Mouse (Mus musculus) MEL (cell line): ENCODE results near the gene Rpl13a. TPM values are rescaled to one million over a fixed set of nuclear protein-coding genes. Genes with fewer than 3 reads are reported as not detected.
A peak's percentile ranks its signal among the peaks of the same experiment; 100 is the strongest.
"Not testable (repeated sequence)": the region's sequence is repeated elsewhere in the genome, so short reads cannot be mapped to it uniquely, and the experiment has no call there.

Source experiments
- DNase-seq: peaks from one replicate; pipeline ENCODE4 v3.0.0; 2011; ENCODE audit warnings: low read depth, low spot score
- H3K27ac ChIP-seq: 2 replicates; pipeline ENCODE4 v1.5.1; 2012; ENCODE audit warnings: low read depth, mild to moderate bottlenecking, control low read depth, low read length, moderate library complexity; ENCODE audit not compliant: control insufficient read depth
- H3K27me3 ChIP-seq, 2 experiments: fragments of 150-350 bp in 1 of 2; sonication (generic) in 1 of 2; 2 replicates each; pipeline ENCODE4 v1.6.1; 2012; ENCODE audit warnings: low read length in 2 of 2, mild to moderate bottlenecking in 2 of 2, improper control_type of control experiment in 1 of 2, moderate library complexity in 1 of 2; ENCODE audit not compliant: insufficient read depth in 2 of 2, control insufficient read depth in 1 of 2
- H3K36me3 ChIP-seq, 2 experiments: 2 replicates each; pipeline ENCODE4 v1.6.1; 2012 to 2014; ENCODE audit warnings: low read length in 2 of 2, improper control_type of control experiment in 1 of 2, inconsistent platforms in 1 of 2, mild to moderate bottlenecking in 1 of 2; ENCODE audit not compliant: insufficient read depth in 2 of 2, control insufficient read depth in 1 of 2
- H3K4me1 ChIP-seq, 2 experiments: fragments of 150-350 bp in 1 of 2; sonication (generic) in 1 of 2; 2 replicates each; pipeline ENCODE4 v1.6.1; 2012; ENCODE audit warnings: low read length in 2 of 2, improper control_type of control experiment in 1 of 2, mild to moderate bottlenecking in 1 of 2; ENCODE audit not compliant: insufficient read depth in 2 of 2, control insufficient read depth in 1 of 2
- H3K4me3 ChIP-seq, 2 experiments: fragments of 150-350 bp in 1 of 2; sonication (generic) in 1 of 2; 2 replicates each; pipeline ENCODE4 v1.5.1; 2012; ENCODE audit warnings: low read depth in 2 of 2, low read length in 2 of 2, mild to moderate bottlenecking in 2 of 2, moderate library complexity in 2 of 2, control low read depth in 1 of 2, improper control_type of control experiment in 1 of 2; ENCODE audit not compliant: control insufficient read depth in 1 of 2, insufficient read depth in 1 of 2
- H3K79me2 ChIP-seq: 2 replicates; pipeline ENCODE4 v1.6.1; 2012; ENCODE audit warnings: mild to moderate bottlenecking, low read length, moderate library complexity; ENCODE audit not compliant: control insufficient read depth, poor library complexity, insufficient read depth
- H3K9ac ChIP-seq: 2 replicates; pipeline ENCODE4 v1.6.1; 2012; ENCODE audit warnings: low read depth, mild to moderate bottlenecking, control low read depth, low read length, moderate library complexity; ENCODE audit not compliant: control insufficient read depth, poor library complexity, severe bottlenecking
- H3K9me3 ChIP-seq: fragments of 150-350 bp; sonication (generic); replicated peaks from 2 replicates; pipeline ENCODE4 v1.6.1; 2012; ENCODE audit warnings: mild to moderate bottlenecking, low read length, improper control_type of control experiment, moderate library complexity; ENCODE audit not compliant: insufficient read depth
- CTCF ChIP-seq, 3 experiments: IDR thresholded peaks in 2 of 3; conservative IDR thresholded peaks in 1 of 3; 2 replicates each; pipeline ENCODE4 v1.5.1; 2011 to 2012; ENCODE audit warnings: low read length in 3 of 3, low read depth in 2 of 3, mild to moderate bottlenecking in 2 of 3, improper control_type of control experiment in 1 of 3, inconsistent platforms in 1 of 3, mixed read lengths in 1 of 3, moderate library complexity in 1 of 3; ENCODE audit not compliant: control insufficient read depth in 1 of 3, insufficient read depth in 1 of 3, poor library complexity in 1 of 3, severe bottlenecking in 1 of 3
- E2F4 ChIP-seq: IDR thresholded peaks from 2 replicates; pipeline ENCODE4 v1.6.1; 2011; ENCODE audit warnings: low read depth, low read length, improper control_type of control experiment, borderline replicate concordance
- ELF1 ChIP-seq: IDR thresholded peaks from 2 replicates; pipeline ENCODE4 v1.6.1; 2014; ENCODE audit warnings: low read depth, mild to moderate bottlenecking, inconsistent platforms, low read length, improper control_type of control experiment, moderate library complexity
- GATA1 ChIP-seq: IDR thresholded peaks from 2 replicates; pipeline ENCODE4 v1.6.1; 2011; ENCODE audit warnings: low read depth, low read length, improper control_type of control experiment
- MEF2A ChIP-seq: IDR thresholded peaks from 2 replicates; pipeline ENCODE4 v1.6.1; 2014; ENCODE audit warnings: low read depth, mild to moderate bottlenecking, inconsistent platforms, low read length, improper control_type of control experiment; ENCODE audit not compliant: poor library complexity, insufficient replicate concordance, severe bottlenecking; ENCODE audit errors: extremely low read depth
- MYC ChIP-seq: IDR thresholded peaks from 2 replicates; pipeline ENCODE4 v1.6.1; 2011; ENCODE audit warnings: low read depth, mild to moderate bottlenecking, low read length, improper control_type of control experiment, moderate library complexity
- NELFE ChIP-seq: IDR thresholded peaks from 2 replicates; pipeline ENCODE4 v1.6.1; 2011; ENCODE audit warnings: low read depth, low read length, improper control_type of control experiment
- POLR2A ChIP-seq, 2 experiments: IDR thresholded peaks; 2 replicates each; pipeline ENCODE4 v1.6.1; 2011 to 2012; ENCODE audit warnings: low read length in 2 of 2, mild to moderate bottlenecking in 2 of 2, control low read depth in 1 of 2, improper control_type of control experiment in 1 of 2, low read depth in 1 of 2, moderate library complexity in 1 of 2; ENCODE audit not compliant: control insufficient read depth in 1 of 2, insufficient read depth in 1 of 2, poor library complexity in 1 of 2
- POLR2AphosphoS2 ChIP-seq: IDR thresholded peaks from 2 replicates; pipeline ENCODE4 v1.6.1; 2011; ENCODE audit warnings: low read length, improper control_type of control experiment
- RAD21 ChIP-seq: IDR thresholded peaks from 2 replicates; pipeline ENCODE4 v1.6.1; 2011; ENCODE audit warnings: mild to moderate bottlenecking, low read depth, low read length, improper control_type of control experiment
- SIN3A ChIP-seq: IDR thresholded peaks from 2 replicates; pipeline ENCODE4 v1.6.1; 2012; ENCODE audit warnings: low read length, improper control_type of control experiment, inconsistent platforms
- SMC3 ChIP-seq: IDR thresholded peaks from 2 replicates; pipeline ENCODE4 v1.6.1; 2011; ENCODE audit warnings: low read depth, low read length, improper control_type of control experiment
- TBP ChIP-seq: IDR thresholded peaks from 2 replicates; pipeline ENCODE4 v1.8.0; 2011; ENCODE audit warnings: low read depth, low read length, improper control_type of control experiment
- USF2 ChIP-seq, 2 experiments: IDR thresholded peaks; 2 replicates each; pipeline ENCODE4 v1.6.1; 2011 to 2012; ENCODE audit warnings: improper control_type of control experiment in 2 of 2, low read length in 2 of 2, borderline replicate concordance in 1 of 2, inconsistent platforms in 1 of 2, low read depth in 1 of 2, mild to moderate bottlenecking in 1 of 2; ENCODE audit not compliant: insufficient read depth in 1 of 2
- ZC3H11A ChIP-seq: IDR thresholded peaks from 2 replicates; pipeline ENCODE4 v1.6.1; 2012; ENCODE audit warnings: low read depth, mild to moderate bottlenecking, inconsistent platforms, low read length, improper control_type of control experiment
- ZMIZ1 ChIP-seq: IDR thresholded peaks from 2 replicates; pipeline ENCODE4 v1.6.1; 2012; ENCODE audit warnings: low read depth, mild to moderate bottlenecking, inconsistent platforms, low read length, improper control_type of control experiment, moderate library complexity
- ZNF384 ChIP-seq: IDR thresholded peaks from 2 replicates; pipeline ENCODE4 v1.6.1; 2012; ENCODE audit warnings: low read depth, mild to moderate bottlenecking, inconsistent platforms, low read length, improper control_type of control experiment
- polyA plus RNA-seq, 2 experiments: library from polyadenylated mRNA; stranded (reverse) in 1 of 2; unstranded in 1 of 2; fragments of >175 nt in 1 of 2; fragments of >200 nt in 1 of 2; gene quantifications; 2 replicates each; pipeline versions ENCODE4 v1.2.1 to v1.2.4; 2012; ENCODE audit warnings: low replicate concordance in 2 of 2, low read depth in 1 of 2; ENCODE audit not compliant: insufficient read length in 2 of 2, insufficient read depth in 1 of 2, missing spikeins in 1 of 2
- total RNA-seq: library from RNA; depleted of rRNA; stranded (reverse); fragments of 300-350 nt; gene quantifications from 2 replicates; pipeline ENCODE4 v1.2.3, GENCODE M21; 2012

Rpl13a gene
- total and polyA plus RNA-seq, 3 experiments, result 2,091 to 3,727 (median 3,160) TPM

DNA sequence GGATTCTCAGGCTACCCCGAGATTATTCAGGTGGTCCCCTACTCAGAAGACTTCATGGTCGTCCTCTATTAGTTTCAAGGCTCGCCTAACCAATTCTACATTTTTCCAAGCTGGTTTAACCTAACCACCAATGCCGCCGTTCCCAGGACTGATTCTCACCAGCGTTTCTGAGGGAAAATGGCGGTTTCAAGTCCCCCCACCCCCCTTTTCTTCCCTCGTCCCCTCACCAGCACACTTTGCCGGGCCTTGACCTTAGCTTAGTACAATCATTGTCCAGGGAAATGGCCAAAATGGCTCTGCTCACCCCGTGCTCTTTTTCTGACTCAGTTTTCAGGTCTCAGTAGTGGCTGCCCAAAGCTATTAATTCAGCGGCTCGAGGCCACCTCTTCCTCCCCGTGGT is 46.8 kb upstream of the Rpl13a start:
- no peak for TF ChIP-seq RAD21
- no peak for TF ChIP-seq TBP
- no peak for TF ChIP-seq E2F4
- TF ChIP-seq POLR2AphosphoS2, result no peak
- TF ChIP-seq, all 39 proteins: peak for 0
- Histone ChIP-seq H3K27me3 (no peaks in the 10 kb centered on the region), H3K9ac (no peak overlapping the region), H3K4me1 (no peaks in the 10 kb centered on the region), H3K4me3 (no peak overlapping the region), H3K27ac (no peak overlapping the region), H3K79me2 (no peaks in the 10 kb centered on the region), H3K9me3 (no peaks in the 10 kb centered on the region), H3K36me3 (no peaks in the 10 kb centered on the region)
- DNase-seq, result no peak

DNA sequence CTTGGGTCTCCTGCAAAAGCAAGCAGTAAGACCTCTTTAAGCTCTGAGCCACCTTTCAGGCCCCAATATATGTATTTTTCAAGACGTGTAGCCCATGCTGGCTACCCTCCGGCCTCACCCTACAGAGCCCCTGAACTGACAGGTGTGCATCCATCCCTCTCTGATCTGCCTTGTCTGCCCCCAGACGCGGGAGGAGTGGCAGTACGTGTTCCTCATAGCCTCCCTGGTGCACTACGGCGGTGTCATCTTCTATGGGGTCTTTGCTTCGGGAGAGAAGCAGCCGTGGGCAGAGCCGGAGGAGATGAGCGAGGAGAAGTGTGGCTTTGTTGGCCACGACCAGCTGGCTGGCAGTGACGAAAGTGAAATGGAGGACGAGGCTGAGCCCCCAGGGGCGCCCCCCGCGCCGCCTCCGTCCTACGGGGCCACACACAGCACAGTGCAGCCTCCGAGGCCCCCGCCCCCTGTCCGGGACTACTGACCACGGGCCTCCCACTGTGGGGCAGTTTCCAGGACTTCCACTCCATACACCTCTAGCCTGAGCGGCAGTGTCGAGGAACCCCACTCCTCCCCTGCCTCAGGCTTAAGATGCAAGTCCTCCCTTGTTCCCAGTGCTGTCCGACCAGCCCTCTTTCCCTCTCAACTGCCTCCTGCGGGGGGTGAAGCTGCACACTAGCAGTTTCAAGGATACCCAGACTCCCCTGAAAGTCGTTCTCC is 46.2 kb upstream of the Rpl13a start:
- Histone ChIP-seq H3K27me3 (no peaks in the 10 kb centered on the region), H3K9me3 (no peaks in the 10 kb centered on the region), H3K79me2 (no peaks in the 10 kb centered on the region), H3K27ac (no peak overlapping the region), H3K36me3 (no peaks in the 10 kb centered on the region), H3K4me3 (no peak overlapping the region), H3K9ac (no peak overlapping the region), H3K4me1 (no peaks in the 10 kb centered on the region)
- no peak for TF ChIP-seq USF2 (IDR thresholded peaks at IDR 0.05; ENCODE audit: borderline replicate concordance in 1 of 2, insufficient read depth in 1 of 2, low read depth in 1 of 2, low read length in 2 of 2)
- no peak for TF ChIP-seq SIN3A
- no peak for TF ChIP-seq POLR2A (IDR thresholded peaks at IDR 0.05; ENCODE audit: control insufficient read depth in 1 of 2, insufficient read depth in 1 of 2, low read depth in 1 of 2, low read length in 2 of 2, poor library complexity in 1 of 2)
- TF ChIP-seq MYC, result no peak
- TF ChIP-seq ELF1, result no peak
- TF ChIP-seq MEF2A, result no peak
- TF ChIP-seq ZMIZ1, result no peak
- TF ChIP-seq NELFE, result no peak
- no peak for DNase-seq

DNA sequence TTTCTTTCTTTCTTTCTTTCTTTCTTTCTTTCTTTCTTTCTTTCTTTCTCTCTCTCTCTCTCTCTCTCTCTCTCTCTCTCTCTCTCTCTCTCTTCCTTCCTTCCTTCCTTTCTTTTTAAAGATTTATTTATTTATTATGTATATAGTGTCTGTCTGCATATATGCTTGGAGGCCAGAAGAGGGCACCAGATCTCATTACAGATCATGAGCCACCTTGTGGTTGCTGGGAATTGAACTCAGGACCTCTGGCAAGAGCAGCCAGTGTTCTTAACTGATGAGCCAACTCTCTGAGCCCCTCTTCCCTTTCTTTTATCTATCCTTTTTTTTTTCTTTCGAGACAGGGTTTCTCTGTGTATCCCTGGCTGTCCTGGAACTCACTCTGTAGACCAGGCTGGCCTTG is 45.2 kb upstream of the Rpl13a start:
- H3K79me2 ChIP-seq, H3K9ac ChIP-seq, H3K27ac ChIP-seq, H3K36me3 ChIP-seq, H3K9me3 ChIP-seq, H3K4me1 ChIP-seq, H3K27me3 ChIP-seq, H3K4me3 ChIP-seq: not testable (repeated sequence)
- DNase-seq, result peak; percentile 75
- TF ChIP-seq GATA1 (0 out of 2 replicates have a peak, but pooled peaks have one; percentile 20), ZNF384 (0 out of 2 replicates have a peak, but pooled peaks have one; percentile 19), RAD21 (peak; percentile 42), ZC3H11A (peak; percentile 47), SMC3 (peak; percentile 63), CTCF (IDR thresholded peaks at IDR 0.05 in 2 of 3, conservative IDR thresholded peaks at IDR 0.05 in 1 of 3; ENCODE audit: control insufficient read depth in 1 of 3, insufficient read depth in 1 of 3, low read depth in 2 of 3, low read length in 3 of 3, poor library complexity in 1 of 3, severe bottlenecking in 1 of 3) (peak; percentile 15 to 68 (median 57); a peak in 4 of 6 replicates)
